Mouse (Mus musculus) C2C12 (cell line): ENCODE results near the gene Naa16.

Experiments
- CEBPB ChIP-seq: IDR thresholded peaks from one replicate; pipeline ENCODE4 v1.6.1; 2011; ENCODE audit warnings: low read depth, mild to moderate bottlenecking, control low read depth, moderate library complexity
- CTCF ChIP-seq: IDR thresholded peaks from one replicate; pipeline ENCODE4 v1.5.1; 2011; ENCODE audit not compliant: control insufficient read depth, insufficient read depth, insufficient read length

DNA sequence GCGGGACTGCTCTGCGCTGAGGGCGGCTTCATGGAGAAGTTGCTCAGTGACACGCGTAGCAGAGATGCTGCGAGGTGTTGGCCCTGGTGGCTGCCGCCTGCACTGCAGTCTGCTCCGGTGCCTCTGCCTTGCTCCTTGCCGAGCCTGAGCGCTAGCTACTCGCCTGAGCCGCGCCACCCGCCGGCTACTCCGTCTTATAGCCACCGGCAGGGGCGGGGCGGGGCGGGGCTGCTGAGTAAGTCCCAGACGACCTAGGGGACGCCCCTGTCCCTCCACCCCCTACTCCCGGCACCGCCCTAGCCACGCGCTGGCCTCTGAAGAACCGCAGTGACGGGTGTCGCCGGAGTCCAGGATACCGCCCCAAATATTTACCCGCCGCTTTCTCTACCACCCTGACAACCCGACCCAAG lies 89.1 kb downstream of the Naa16 start, which contains the start of gene Rgcc:
- TF ChIP-seq CTCF (peak; percentile 88), CEBPB (no peak)
